Mouse (Mus musculus) G1E (cell line): ENCODE data around the gene Rassf8.

Source experiments
- CTCF ChIP-seq: IDR thresholded peaks from 2 replicates; pipeline ENCODE4 v1.5.1; 2012; ENCODE audit warnings: low read depth, low read length, inconsistent platforms, mixed read lengths
- GATA1 ChIP-seq: IDR thresholded peaks from 2 replicates; pipeline ENCODE4 v1.6.1; 2012; ENCODE audit warnings: borderline replicate concordance, low read length, inconsistent platforms, mixed read lengths
- GATA2 ChIP-seq: IDR thresholded peaks from 2 replicates; pipeline ENCODE4 v1.6.1; 2012; ENCODE audit warnings: low read depth, low read length, inconsistent platforms, borderline replicate concordance
- POLR2AphosphoS5 ChIP-seq: IDR thresholded peaks from 2 replicates; pipeline ENCODE4 v1.6.1; 2012; ENCODE audit warnings: low read depth, low read length, inconsistent platforms; ENCODE audit not compliant: insufficient replicate concordance
- TAL1 ChIP-seq: conservative IDR thresholded peaks from 2 replicates; pipeline ENCODE4 v1.6.1; 2012; ENCODE audit warnings: low read depth, low read length, inconsistent platforms, mixed read lengths

- TF ChIP-seq CTCF (no peak), TAL1 (no peak), POLR2AphosphoS5 (no peak), GATA1 (no peak), GATA2 (no peak)
Observed at GRCm38 (mm10) chr6:145789738-145790137, 43.2 kb downstream of the Rassf8 start.
